Mouse (Mus musculus): Measurements from ENCODE around the gene Them7. TPM values are rescaled to one million over a fixed set of nuclear protein-coding genes. Genes with fewer than 3 reads are reported as not detected.

Gene Them7
- polyA plus RNA-seq, 1 experiment from 2014 or later = not detected

GRCm38 (mm10) chr2:105305876-105306275 is 81.8 kb downstream of the Them7 start:
- Histone ChIP-seq H3K4me3 (ENCODE audit: inconsistent target) (no peak overlapping the region), H3K36me3 (ENCODE audit: inconsistent target) (no peaks in the 10 kb centered on the region), H3K79me2 (ENCODE audit: inconsistent target) (no peaks in the 10 kb centered on the region), H3K27ac (no peak overlapping the region)
- WGBS (ENCODE audit: missing documents) = 37% methylated on average over 6 of the region's 6 CpGs

GRCm38 (mm10) chr2:105311414-105311813 is 87.3 kb downstream of the Them7 start:
- 87% methylated on average over 13 of the region's 13 CpGs for WGBS (ENCODE audit: missing documents)
- Histone ChIP-seq H3K36me3 (ENCODE audit: inconsistent target) (no peaks in the 10 kb centered on the region), H3K27ac (no peak overlapping the region), H3K79me2 (ENCODE audit: inconsistent target) (no peaks in the 10 kb centered on the region), H3K4me3 (ENCODE audit: inconsistent target) (no peak overlapping the region)

- whole genome bisulfite sequencing (ENCODE audit: missing documents) = 85% methylated on average over 7 of the region's 7 CpGs
- H3K4me3 ChIP-seq (ENCODE audit: inconsistent target) = no peak overlapping the region
- H3K36me3 ChIP-seq (ENCODE audit: inconsistent target) = no peaks in the 10 kb centered on the region
- no peaks in the 10 kb centered on the region for H3K79me2 ChIP-seq (ENCODE audit: inconsistent target)
- H3K27ac ChIP-seq = no peak overlapping the region
Observed at GRCm38 (mm10) chr2:105311991-105312390, 87.9 kb downstream of the Them7 start.

- no peaks in the 10 kb centered on the region for H3K79me2 ChIP-seq (ENCODE audit: inconsistent target)
- H3K4me3 ChIP-seq (ENCODE audit: inconsistent target) = no peak overlapping the region
- H3K36me3 ChIP-seq (ENCODE audit: inconsistent target) = no peaks in the 10 kb centered on the region
- H3K27ac ChIP-seq = no peak overlapping the region
- WGBS (ENCODE audit: missing documents) = 5% methylated on average over 3 of the region's 3 CpGs
Observed at GRCm38 (mm10) chr2:105313077-105313476, 89.0 kb downstream of the Them7 start.

GRCm38 (mm10) chr2:105317556-105318184 is 93.5 kb downstream of the Them7 start:
- Histone ChIP-seq H3K27ac (no peak overlapping the region), H3K79me2 (ENCODE audit: inconsistent target) (no peaks in the 10 kb centered on the region), H3K36me3 (ENCODE audit: inconsistent target) (no peaks in the 10 kb centered on the region), H3K4me3 (ENCODE audit: inconsistent target) (no peak overlapping the region)
- WGBS (ENCODE audit: missing documents) = 83% methylated on average over 13 of the region's 13 CpGs

- Histone ChIP-seq H3K79me2 (ENCODE audit: inconsistent target) (no peaks in the 10 kb centered on the region), H3K36me3 (ENCODE audit: inconsistent target) (no peaks in the 10 kb centered on the region), H3K4me3 (ENCODE audit: inconsistent target) (no peak overlapping the region), H3K27ac (no peak overlapping the region)
- WGBS (ENCODE audit: missing documents) = 77% methylated on average over 5 of the region's 5 CpGs
Observed at GRCm38 (mm10) chr2:105326067-105326466, 101.9 kb downstream of the Them7 start.

GRCm38 (mm10) chr2:105330024-105330423 is 105.9 kb downstream of the Them7 start:
- no peaks in the 10 kb centered on the region for H3K79me2 ChIP-seq (ENCODE audit: inconsistent target)
- H3K36me3 ChIP-seq (ENCODE audit: inconsistent target) = no peaks in the 10 kb centered on the region
- H3K27ac ChIP-seq = no peak overlapping the region
- WGBS (ENCODE audit: missing documents) = 91% methylated on average over 4 of the region's 4 CpGs
- H3K4me3 ChIP-seq (ENCODE audit: inconsistent target) = no peak overlapping the region

- 72% methylated on average over 8 of the region's 8 CpGs for WGBS (ENCODE audit: missing documents)
- no peak overlapping the region for H3K4me3 ChIP-seq (ENCODE audit: inconsistent target)
- H3K79me2 ChIP-seq (ENCODE audit: inconsistent target) = no peaks in the 10 kb centered on the region
- no peak overlapping the region for H3K27ac ChIP-seq
- H3K36me3 ChIP-seq (ENCODE audit: inconsistent target) = no peaks in the 10 kb centered on the region
Observed at GRCm38 (mm10) chr2:105333107-105333506, 109.0 kb downstream of the Them7 start.

GRCm38 (mm10) chr2:105333976-105334713 is 110.0 kb downstream of the Them7 start:
- no peaks in the 10 kb centered on the region for H3K36me3 ChIP-seq (ENCODE audit: inconsistent target)
- WGBS (ENCODE audit: missing documents) = 75% methylated on average over 10 of the region's 10 CpGs
- H3K27ac ChIP-seq = no peak overlapping the region
- no peaks in the 10 kb centered on the region for H3K79me2 ChIP-seq (ENCODE audit: inconsistent target)
- no peak overlapping the region for H3K4me3 ChIP-seq (ENCODE audit: inconsistent target)

- Histone ChIP-seq H3K36me3 (ENCODE audit: inconsistent target) (no peaks in the 10 kb centered on the region), H3K79me2 (ENCODE audit: inconsistent target) (no peaks in the 10 kb centered on the region), H3K4me3 (ENCODE audit: inconsistent target) (no peak overlapping the region), H3K27ac (no peak overlapping the region)
- whole genome bisulfite sequencing (ENCODE audit: missing documents) = 59% methylated on average over 2 of the region's 2 CpGs
Observed at GRCm38 (mm10) chr2:105335661-105336060, 111.5 kb downstream of the Them7 start.

GRCm38 (mm10) chr2:105336314-105337027 is 112.4 kb downstream of the Them7 start:
- no peaks in the 10 kb centered on the region for H3K79me2 ChIP-seq (ENCODE audit: inconsistent target)
- no peaks in the 10 kb centered on the region for H3K36me3 ChIP-seq (ENCODE audit: inconsistent target)
- H3K27ac ChIP-seq = no peak overlapping the region
- H3K4me3 ChIP-seq (ENCODE audit: inconsistent target) = no peak overlapping the region
- 31% methylated on average over 12 of the region's 12 CpGs for WGBS (ENCODE audit: missing documents)

GRCm38 (mm10) chr2:105337171-105337875 is 113.2 kb downstream of the Them7 start:
- H3K4me3 ChIP-seq (ENCODE audit: inconsistent target) = no peak overlapping the region
- no peak overlapping the region for H3K27ac ChIP-seq
- H3K79me2 ChIP-seq (ENCODE audit: inconsistent target) = no peaks in the 10 kb centered on the region
- no peaks in the 10 kb centered on the region for H3K36me3 ChIP-seq (ENCODE audit: inconsistent target)
- 88% methylated on average over 8 of the region's 8 CpGs for WGBS (ENCODE audit: missing documents)

- no peak overlapping the region for H3K27ac ChIP-seq
- no peaks in the 10 kb centered on the region for H3K79me2 ChIP-seq (ENCODE audit: inconsistent target)
- no peak overlapping the region for H3K4me3 ChIP-seq (ENCODE audit: inconsistent target)
- no peaks in the 10 kb centered on the region for H3K36me3 ChIP-seq (ENCODE audit: inconsistent target)
- WGBS (ENCODE audit: missing documents) = 58% methylated on average over 3 of the region's 3 CpGs
Observed at GRCm38 (mm10) chr2:105339993-105340392, 115.9 kb downstream of the Them7 start.

GRCm38 (mm10) chr2:105348886-105349285 is 124.8 kb downstream of the Them7 start:
- Histone ChIP-seq H3K4me3 (ENCODE audit: inconsistent target) (no peak overlapping the region), H3K27ac (no peak overlapping the region), H3K79me2 (ENCODE audit: inconsistent target) (no peaks in the 10 kb centered on the region), H3K36me3 (ENCODE audit: inconsistent target) (no peaks in the 10 kb centered on the region)
- 83% methylated on average over 6 of the region's 6 CpGs for WGBS (ENCODE audit: missing documents)

All from macrophage (primary cell).